Mouse (Mus musculus): ENCODE results near the gene Fam131c.

Fam131c gene

GRCm38 (mm10) chr4:141405314-141405622 is 37.2 kb downstream of the Fam131c start:
- in situ Hi-C loops (cut with MboI; ENCODE audit: low sequenced_read_pairs), result loop anchor here (10.0 kb wide), 1 partner anchor 180 kb away; no protein-coding TSS in a partner anchor

DNA sequence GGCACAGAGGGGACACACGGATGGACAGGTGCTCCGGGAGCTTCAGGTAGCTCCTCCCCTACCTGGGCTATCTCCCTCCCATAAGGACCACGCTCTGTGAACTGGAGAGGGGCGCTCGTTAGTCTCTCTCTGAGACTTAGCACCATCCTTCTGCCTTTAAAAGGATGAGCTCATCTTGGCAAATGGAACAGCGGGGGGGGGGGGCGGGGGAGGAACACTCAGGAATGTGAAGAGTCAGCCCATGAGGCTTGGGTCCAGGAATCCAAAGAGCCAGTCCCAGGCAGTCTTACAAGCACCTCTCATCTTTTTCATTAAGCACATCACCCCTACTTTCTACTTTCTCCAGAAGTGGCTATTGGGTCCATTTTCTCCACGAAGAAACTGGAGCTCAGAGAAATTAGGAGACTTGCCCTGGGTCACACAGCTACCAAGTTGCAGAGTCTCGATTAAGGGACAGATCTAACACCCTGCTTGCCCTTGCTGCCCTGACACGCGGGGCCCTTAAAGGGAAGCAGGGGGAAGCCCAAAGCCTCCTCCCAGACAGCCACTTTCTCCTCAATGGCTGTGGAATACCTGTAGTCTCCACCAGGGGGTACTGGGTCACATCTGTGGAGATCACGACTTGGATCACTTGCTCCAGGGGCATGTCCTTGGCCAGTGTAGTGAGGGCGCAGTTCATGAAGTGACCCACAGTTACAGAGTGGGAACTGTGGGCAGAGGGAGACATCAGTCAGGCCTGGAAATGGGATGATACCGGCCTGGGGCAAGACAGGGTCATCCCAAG is 38.7 kb downstream of the Fam131c start:
- in situ Hi-C loops (cut with MboI; ENCODE audit: low sequenced_read_pairs), result loop anchor here (10.0 kb wide), 1 partner anchor 178 kb away; no protein-coding TSS in a partner anchor

DNA sequence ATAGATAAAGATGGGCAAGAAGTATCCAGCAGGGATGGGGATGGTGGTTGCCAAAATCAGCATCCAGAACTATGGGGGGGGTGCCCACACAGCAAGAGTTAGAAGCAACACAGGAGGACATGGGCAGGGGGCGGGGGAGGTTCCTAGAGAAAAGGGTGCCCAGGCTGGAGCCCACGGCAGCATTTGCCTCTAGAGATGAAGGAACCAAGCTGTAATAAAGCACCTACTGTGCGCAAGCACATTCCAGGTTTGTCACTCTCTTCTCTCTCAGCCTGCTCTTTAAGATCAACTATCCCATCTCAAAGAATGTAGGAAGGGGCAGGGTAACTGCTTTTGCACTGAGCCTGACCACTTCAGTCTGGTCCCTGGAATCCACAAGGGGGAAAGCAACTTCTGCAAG is 40.6 kb downstream of the Fam131c start:
- in situ Hi-C loops (cut with MboI; ENCODE audit: low sequenced_read_pairs), result loop anchor here (10.0 kb wide), 1 partner anchor 176 kb away; no protein-coding TSS in a partner anchor

- in situ Hi-C loops (cut with MboI; ENCODE audit: low sequenced_read_pairs), result no loop called here
Measured at GRCm38 (mm10) chr4:141411430-141411992, 43.5 kb downstream of the Fam131c start.

DNA sequence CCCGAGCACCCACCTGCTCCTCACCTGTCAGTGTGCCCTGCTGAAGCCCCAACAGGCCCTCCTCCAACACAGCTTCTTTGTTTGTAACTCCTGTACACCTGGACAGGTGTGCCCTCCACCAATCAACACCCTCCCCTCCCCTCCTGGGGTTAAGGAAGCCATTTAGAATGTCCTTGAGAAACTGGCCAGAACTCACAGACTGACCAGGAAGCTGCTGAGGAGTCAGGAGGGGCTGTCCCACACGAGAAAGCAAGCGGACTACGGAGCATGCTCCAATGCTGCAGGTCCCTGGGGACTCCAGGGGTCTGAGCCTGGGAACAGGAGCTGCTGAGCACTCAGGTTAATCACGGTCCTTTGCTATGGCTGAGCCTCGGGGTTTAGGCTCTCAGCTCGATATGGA is 47.9 kb downstream of the Fam131c start, which contains the start of gene Clcnkb:
TSS of gene Clcnkb (minus strand) at position 91 of the 400 bp plus-strand sequence.
- in situ Hi-C loops (cut with MboI; ENCODE audit: low sequenced_read_pairs), result no loop called here

GRCm38 (mm10) chr4:141419398-141420191 is 51.6 kb downstream of the Fam131c start:
- in situ Hi-C loops (cut with MboI; ENCODE audit: low sequenced_read_pairs), result no loop called here

- in situ Hi-C loops (cut with MboI; ENCODE audit: low sequenced_read_pairs), result no loop called here
Measured at GRCm38 (mm10) chr4:141420192-141420829, 52.3 kb downstream of the Fam131c start, which contains the start of gene Hspb7. TSS of gene Hspb7 (plus strand) at chr4:141420779.

DNA sequence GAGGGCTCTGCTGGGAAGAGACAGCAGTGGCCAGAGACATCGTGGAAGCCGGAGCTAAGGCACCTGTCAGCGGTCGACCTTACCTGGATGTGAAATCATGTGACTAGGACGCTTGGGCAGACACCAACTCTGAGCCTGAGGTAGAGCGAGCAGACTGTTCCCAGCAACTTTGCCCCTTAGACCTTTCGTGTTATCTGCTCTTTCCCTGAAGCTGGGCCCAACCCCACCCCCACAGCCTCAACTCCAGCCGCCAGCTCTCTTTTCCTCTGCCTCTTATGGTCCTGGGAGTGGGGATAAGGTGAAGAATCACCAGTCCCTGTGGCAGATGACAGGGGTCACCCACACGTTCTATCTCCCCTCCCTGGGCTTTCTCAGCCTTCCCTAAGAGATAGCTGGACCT is 52.9 kb downstream of the Fam131c start:
- in situ Hi-C loops (cut with MboI; ENCODE audit: low sequenced_read_pairs), result no loop called here

DNA sequence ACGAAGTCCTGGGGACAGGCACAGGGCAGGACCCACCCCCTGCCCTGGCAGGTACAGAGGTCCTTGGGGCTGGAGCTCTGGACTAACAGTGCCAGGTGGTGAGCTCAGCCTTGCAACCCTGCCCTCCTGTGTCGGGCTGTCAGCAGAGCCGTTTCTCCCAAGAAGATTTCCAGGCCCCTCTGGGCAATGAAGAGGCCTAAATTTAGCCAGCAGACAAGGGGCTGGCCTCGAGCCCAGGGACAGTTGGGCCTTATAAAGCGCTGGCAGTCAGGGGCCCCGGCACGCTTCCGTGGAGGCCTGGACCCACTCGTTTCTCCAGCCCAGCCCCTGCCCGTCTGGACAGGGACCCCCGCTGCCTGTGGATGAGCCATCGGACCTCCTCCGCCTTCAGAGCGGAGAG is 53.4 kb downstream of the Fam131c start:
- in situ Hi-C loops (cut with MboI; ENCODE audit: low sequenced_read_pairs), result no loop called here

- in situ Hi-C loops (cut with MboI; ENCODE audit: low sequenced_read_pairs), result no loop called here
Measured at GRCm38 (mm10) chr4:141422841-141423240, 54.8 kb downstream of the Fam131c start.

- in situ Hi-C loops (cut with MboI; ENCODE audit: low sequenced_read_pairs), result no loop called here
Measured at GRCm38 (mm10) chr4:141423288-141423687, 55.3 kb downstream of the Fam131c start.

DNA sequence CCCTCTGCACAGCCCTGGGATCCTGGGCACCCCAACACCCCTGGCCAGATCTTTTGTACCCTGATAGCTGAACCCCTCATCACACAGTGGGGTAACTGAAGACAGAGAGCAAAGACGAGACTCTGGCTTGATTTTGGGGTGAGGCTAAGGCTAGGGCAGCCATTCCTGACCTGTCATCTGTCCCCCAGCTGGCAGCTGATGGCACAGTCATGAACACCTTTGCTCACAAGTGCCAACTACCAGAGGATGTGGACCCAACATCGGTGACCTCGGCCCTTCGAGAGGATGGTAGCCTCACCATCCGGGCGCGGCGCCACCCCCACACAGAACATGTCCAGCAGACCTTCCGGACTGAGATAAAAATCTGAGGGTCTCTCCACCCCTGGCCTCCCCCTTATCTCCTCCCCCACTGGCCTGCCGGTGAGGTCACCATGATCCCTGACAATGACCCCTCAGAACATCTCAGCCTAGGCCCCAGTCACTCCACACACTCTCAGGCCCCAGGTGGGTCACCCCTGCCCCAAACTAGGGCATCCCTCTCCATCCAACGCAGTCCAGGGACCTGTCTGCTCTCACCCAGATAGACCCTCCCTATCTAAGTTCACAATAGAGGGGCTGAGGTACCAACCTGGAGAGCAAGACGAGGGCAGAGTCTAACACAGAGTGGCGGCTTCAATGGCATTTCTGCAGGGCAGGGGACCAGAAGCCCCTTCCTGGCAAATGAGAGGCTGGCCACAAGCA is 55.8 kb downstream of the Fam131c start:
- in situ Hi-C loops (cut with MboI; ENCODE audit: low sequenced_read_pairs), result no loop called here

- in situ Hi-C loops (cut with MboI; ENCODE audit: low sequenced_read_pairs), result no loop called here
Measured at GRCm38 (mm10) chr4:141425484-141426479, 57.8 kb downstream of the Fam131c start.

- in situ Hi-C loops (cut with MboI; ENCODE audit: low sequenced_read_pairs), result no loop called here
Measured at GRCm38 (mm10) chr4:141426796-141427745, 59.1 kb downstream of the Fam131c start.

GRCm38 (mm10) chr4:141427921-141428320 is 59.9 kb downstream of the Fam131c start:
- in situ Hi-C loops (cut with MboI; ENCODE audit: low sequenced_read_pairs), result no loop called here

- in situ Hi-C loops (cut with MboI; ENCODE audit: low sequenced_read_pairs), result no loop called here
Measured at GRCm38 (mm10) chr4:141429381-141429780, 61.4 kb downstream of the Fam131c start.

DNA sequence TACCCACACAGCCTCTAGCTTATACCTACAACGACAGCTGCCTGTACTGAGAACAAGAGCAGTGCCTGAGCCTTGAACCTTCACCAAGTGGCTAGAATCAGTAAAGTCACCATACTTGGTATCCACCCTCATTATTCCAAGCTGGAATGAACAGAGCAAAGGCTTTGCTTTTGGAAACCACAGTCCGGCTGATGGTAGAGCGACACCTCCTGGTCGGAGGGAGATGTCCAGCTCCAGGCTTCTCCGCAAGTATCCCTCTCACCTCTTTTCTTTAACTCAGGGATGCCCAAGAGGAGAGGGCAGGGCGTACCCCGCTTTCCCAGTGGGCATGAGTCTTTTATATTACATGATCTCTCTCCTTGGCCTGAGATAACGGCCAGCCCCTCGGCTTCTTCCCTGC is 61.8 kb downstream of the Fam131c start:
- in situ Hi-C loops (cut with MboI; ENCODE audit: low sequenced_read_pairs), result no loop called here

- in situ Hi-C loops (cut with MboI; ENCODE audit: low sequenced_read_pairs), result no loop called here
Measured at GRCm38 (mm10) chr4:141430997-141431396, 63.0 kb downstream of the Fam131c start.

All from CH12F3 (cell line).